Mouse (Mus musculus): ENCODE measurements around the gene Vwa7. TPM values are rescaled to one million over a fixed set of nuclear protein-coding genes. Genes with fewer than 3 reads are reported as not detected.

The Vwa7 gene
- polyA plus RNA-seq, 1 experiment from 2014 or later, result 0.16 TPM

DNA sequence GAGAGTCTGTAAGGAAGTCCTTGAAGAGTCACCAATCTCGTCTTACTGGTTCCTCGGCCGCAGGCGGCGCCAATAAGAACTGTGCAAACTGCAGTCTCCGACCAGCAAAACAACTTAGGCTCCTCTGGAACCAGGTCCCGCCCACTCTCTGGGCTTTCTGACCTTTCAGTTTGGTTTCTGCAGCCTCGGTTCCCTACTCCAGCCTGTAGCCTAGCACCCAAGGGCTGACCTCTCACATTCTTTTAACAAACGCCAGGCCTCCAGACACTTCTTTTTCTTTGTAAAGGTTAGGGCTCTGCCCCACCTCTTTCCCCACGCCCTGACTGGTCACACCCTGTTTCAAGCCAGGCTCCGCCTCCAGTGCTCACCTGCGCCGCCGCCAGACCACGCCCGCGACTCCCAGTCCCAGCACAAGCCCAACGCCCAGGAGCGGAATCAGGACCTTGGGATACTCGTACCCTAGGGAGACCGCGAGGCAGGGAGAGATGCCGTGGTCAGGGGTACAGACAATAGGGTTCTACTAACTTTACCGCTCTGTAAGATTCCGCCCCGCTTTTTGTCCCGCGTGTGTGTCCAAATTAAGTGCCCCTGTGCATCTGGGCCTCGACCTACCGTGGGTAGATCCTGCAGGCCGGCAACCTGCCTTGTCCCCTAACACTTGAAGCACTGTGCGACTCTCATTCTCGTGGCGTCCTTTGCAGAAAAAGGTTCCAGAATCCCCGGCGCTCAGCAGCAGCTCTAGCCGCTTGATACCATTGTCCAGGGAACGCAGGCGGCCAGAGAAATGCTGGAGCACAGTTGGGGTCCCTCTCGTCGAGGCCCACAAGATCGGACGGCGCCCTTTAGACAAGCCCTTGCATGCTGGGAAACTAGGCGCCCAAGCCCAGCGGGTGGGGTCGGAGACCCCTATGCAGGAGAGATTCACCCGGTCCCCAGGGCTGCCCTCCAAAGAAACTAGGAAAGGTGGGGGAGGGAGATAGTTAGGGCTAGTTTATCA is 48.9 kb downstream of the Vwa7 start, which contains the start of gene Ly6g6c:
TSS of gene Ly6g6c (plus strand) at position 438 of the 997 bp plus-strand sequence.
- H3K36me3 ChIP-seq (replicated peaks; ENCODE audit: control insufficient read depth, insufficient read depth), result peaks cover 30% of the 10 kb centered on the region
- peak within 1 kb of the TSS; percentile 26; the same call in 1 of the 2 replicates for H3K9ac ChIP-seq
- ATAC-seq (ENCODE audit: low FRiP score) (no peak), DNase-seq (ENCODE audit: low spot score) (no peak)
- H3K9me3 ChIP-seq (ENCODE audit: control insufficient read depth, low read length), result no peaks in the 10 kb centered on the region
- peaks cover 12% of the 10 kb centered on the region for H3K4me1 ChIP-seq (replicated peaks; ENCODE audit: control insufficient read depth, insufficient read depth, low read length)
- H3K27me3 ChIP-seq (ENCODE audit: control insufficient read depth, insufficient read depth, low read length), result peaks cover 35% of the 10 kb centered on the region
- WGBS, result 2% methylated on average over 48 of the region's 48 CpGs
- no peak within 1 kb of the TSS for H3K27ac ChIP-seq
- peak within 1 kb of the TSS; percentile 45 for H3K4me2 ChIP-seq (replicated peaks)
- peak within 1 kb of the TSS; percentile 20 for H3K4me3 ChIP-seq (replicated peaks; ENCODE audit: low read length)

DNA sequence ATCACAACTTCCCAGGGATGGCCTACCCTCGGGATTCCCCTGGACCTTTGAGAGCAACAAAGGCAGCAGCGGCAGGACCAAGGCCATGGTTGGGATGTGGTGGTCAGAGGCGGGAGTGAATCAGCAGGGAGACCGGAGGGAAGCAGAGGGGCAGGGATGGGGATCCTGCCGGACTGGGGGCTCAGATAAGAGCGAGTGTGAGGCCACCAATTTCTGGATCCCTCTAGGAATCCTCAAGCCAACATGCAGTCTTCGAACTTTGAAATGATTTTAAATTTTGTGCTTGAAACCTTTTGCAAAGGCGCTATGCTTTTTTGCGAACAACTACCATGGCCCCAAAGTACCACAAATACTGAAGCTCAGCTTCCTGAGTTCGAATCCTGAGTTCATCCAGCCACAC is 49.7 kb downstream of the Vwa7 start, which contains the start of gene Mpig6b:
TSS of gene Mpig6b (minus strand) at position 101 of the 400 bp plus-strand sequence.
- 46% methylated on average over 10 of the region's 10 CpGs for WGBS
- peak within 1 kb of the TSS; percentile 26; the same call in 1 of the 2 replicates for H3K9ac ChIP-seq
- peak within 1 kb of the TSS; percentile 45 for H3K4me2 ChIP-seq (replicated peaks)
- H3K4me1 ChIP-seq (replicated peaks; ENCODE audit: control insufficient read depth, insufficient read depth, low read length), result peaks cover 5% of the 10 kb centered on the region
- peak within 1 kb of the TSS; percentile 20 for H3K4me3 ChIP-seq (replicated peaks; ENCODE audit: low read length)
- ATAC-seq (ENCODE audit: low FRiP score) (no peak), DNase-seq (ENCODE audit: low spot score) (no peak)
- H3K9me3 ChIP-seq (ENCODE audit: control insufficient read depth, low read length), result no peaks in the 10 kb centered on the region
- H3K27me3 ChIP-seq (ENCODE audit: control insufficient read depth, insufficient read depth, low read length), result peaks cover 35% of the 10 kb centered on the region
- H3K36me3 ChIP-seq (replicated peaks; ENCODE audit: control insufficient read depth, insufficient read depth), result peaks cover 24% of the 10 kb centered on the region
- H3K27ac ChIP-seq, result no peak within 1 kb of the TSS

DNA sequence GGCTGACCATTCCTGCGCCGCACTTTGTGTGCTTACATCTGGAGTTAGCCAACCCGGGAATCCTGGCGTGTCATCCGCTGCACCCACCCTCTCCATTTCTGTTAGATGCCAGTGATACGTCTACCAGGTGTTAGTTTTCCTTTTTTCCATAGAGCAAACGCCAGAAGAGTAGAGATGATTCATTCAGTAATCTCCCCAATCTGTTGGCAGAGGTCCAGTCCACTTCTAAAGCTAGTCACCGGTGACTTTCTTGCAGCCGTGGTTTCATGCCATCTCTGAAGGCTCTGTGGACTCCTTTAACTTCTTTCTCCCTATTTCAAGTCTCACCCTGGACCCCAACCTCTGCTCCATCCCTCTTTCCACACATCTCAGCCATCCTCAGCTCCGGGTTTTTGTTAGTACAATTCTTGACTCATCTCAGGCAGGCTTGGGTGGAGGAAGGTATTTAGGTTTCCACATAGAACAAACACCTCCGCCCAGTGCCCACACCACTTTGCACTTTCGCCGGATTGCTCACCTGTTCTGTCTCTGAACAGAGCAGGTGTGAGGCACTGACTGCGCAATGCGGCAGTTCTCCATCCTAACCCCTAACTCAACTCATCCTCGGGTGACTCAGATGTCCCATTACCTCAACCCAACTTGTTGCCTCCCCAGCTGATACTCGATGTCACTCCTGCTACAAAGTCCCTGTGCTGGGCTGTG is 52.0 kb downstream of the Vwa7 start:
- no peaks in the 10 kb centered on the region for H3K9me3 ChIP-seq (ENCODE audit: control insufficient read depth, low read length)
- H3K27me3 ChIP-seq (ENCODE audit: control insufficient read depth, insufficient read depth, low read length), result peaks cover 35% of the 10 kb centered on the region
- peaks cover 5% of the 10 kb centered on the region for H3K4me1 ChIP-seq (replicated peaks; ENCODE audit: control insufficient read depth, insufficient read depth, low read length)
- no peak overlapping the region for H3K4me2 ChIP-seq (replicated peaks)
- 87% methylated on average over 17 of the region's 17 CpGs for WGBS
- H3K27ac ChIP-seq, result no peak overlapping the region
- ATAC-seq (ENCODE audit: low FRiP score) (no peak), DNase-seq (ENCODE audit: low spot score) (no peak)
- peaks cover 3% of the 10 kb centered on the region; the same call in 1 of the 2 replicates for H3K36me3 ChIP-seq (replicated peaks; ENCODE audit: control insufficient read depth, insufficient read depth)
- H3K4me3 ChIP-seq (replicated peaks; ENCODE audit: low read length), result no peak overlapping the region
- H3K9ac ChIP-seq, result no peak overlapping the region

DNA sequence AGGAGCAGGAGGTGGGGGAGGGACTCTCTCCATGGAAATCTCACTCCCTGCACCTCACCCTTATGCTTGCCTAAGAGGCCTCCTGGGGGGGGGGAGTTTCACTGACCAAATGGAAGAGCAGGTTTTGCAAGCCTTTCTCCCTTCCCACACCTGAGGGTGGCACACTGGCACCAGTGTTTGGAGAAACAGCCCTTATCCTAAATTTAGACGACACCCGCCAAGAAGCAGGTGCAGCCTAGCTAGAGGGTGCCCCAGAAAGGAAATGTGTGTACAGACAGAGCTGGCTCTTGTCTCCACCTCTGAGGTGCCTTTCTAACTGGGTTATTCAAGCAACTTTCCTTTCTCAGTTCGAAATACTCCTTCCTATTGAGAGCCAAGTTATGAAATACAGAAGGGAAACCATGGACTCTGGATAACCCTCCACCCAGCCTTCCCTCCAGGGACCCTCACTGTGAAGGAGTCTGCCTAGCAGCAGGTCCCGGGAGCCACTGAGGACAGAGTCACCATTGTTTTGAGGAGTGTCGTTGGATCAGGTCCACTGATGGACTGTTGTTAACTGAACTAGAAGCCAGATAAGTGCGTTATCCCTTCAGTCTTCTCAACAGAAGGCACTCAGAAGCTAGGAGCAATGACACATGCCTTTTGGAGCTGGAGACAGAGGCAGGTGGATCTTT is 54.3 kb downstream of the Vwa7 start:
- Histone ChIP-seq H3K4me1 (replicated peaks; ENCODE audit: control insufficient read depth, insufficient read depth, low read length) (no peaks in the 10 kb centered on the region), H3K9ac (no peak overlapping the region), H3K4me2 (replicated peaks) (no peak overlapping the region), H3K27ac (no peak overlapping the region), H3K9me3 (ENCODE audit: control insufficient read depth, low read length) (no peaks in the 10 kb centered on the region), H3K27me3 (ENCODE audit: control insufficient read depth, insufficient read depth, low read length) (peaks cover 15% of the 10 kb centered on the region), H3K4me3 (replicated peaks; ENCODE audit: low read length) (no peak overlapping the region), H3K36me3 (replicated peaks; ENCODE audit: control insufficient read depth, insufficient read depth) (no peaks in the 10 kb centered on the region)
- ATAC-seq (ENCODE audit: low FRiP score) (no peak), DNase-seq (ENCODE audit: low spot score) (no peak)
- WGBS, result 70% methylated on average over 6 of the region's 6 CpGs

DNA sequence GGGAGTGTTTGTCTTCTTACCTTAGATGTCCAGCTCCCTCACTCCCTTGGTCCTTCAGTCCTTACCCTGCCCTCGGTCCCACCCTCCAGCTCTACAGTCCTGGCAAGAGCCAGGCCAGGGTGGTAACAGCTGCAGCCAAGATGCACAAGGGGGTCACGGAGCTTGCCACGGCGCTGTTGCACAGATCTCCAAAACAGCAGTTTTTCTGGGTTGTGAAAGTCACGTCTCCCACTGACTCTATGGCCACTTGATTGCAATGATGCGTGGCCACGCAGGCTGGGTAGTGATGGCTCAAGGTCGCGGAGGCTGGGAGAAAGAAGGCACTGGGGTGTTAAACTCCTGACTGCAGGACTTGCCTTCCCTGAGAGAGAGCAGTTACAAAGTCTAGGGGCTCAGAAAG is 55.1 kb downstream of the Vwa7 start:
- H3K27ac ChIP-seq, result no peak overlapping the region
- peaks cover 8% of the 10 kb centered on the region for H3K27me3 ChIP-seq (ENCODE audit: control insufficient read depth, insufficient read depth, low read length)
- no peak overlapping the region for H3K9ac ChIP-seq
- DNase-seq (ENCODE audit: low spot score) (no peak), ATAC-seq (ENCODE audit: low FRiP score) (no peak)
- H3K4me2 ChIP-seq (replicated peaks), result no peak overlapping the region
- WGBS, result 85% methylated on average over 9 of the region's 9 CpGs
- H3K4me1 ChIP-seq (replicated peaks; ENCODE audit: control insufficient read depth, insufficient read depth, low read length), result no peaks in the 10 kb centered on the region
- no peaks in the 10 kb centered on the region for H3K36me3 ChIP-seq (replicated peaks; ENCODE audit: control insufficient read depth, insufficient read depth)
- H3K9me3 ChIP-seq (ENCODE audit: control insufficient read depth, low read length), result no peaks in the 10 kb centered on the region
- H3K4me3 ChIP-seq (replicated peaks; ENCODE audit: low read length), result no peak overlapping the region

DNA sequence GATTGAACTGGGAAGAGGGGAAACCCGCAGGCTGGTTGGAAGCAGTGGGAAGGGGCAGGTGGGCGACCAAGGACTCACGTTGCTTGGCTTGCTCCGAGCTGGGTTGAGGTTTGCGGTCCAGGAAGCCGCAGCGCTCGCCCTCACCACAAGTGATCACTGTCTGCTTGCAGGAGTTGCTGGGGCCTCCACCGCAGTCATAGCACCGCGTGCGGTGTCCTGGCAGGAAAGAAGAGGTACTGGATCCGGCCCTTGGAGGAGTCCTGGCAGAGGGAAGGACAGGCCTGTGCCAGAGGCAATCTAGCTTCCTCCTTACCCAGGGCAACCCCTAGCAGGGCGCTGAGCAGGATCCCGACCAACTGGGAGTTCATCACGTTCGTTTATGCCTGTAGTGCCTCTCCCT is 57.7 kb downstream of the Vwa7 start:
- no peaks in the 10 kb centered on the region for H3K27me3 ChIP-seq (ENCODE audit: control insufficient read depth, insufficient read depth, low read length)
- no peak overlapping the region for H3K4me3 ChIP-seq (replicated peaks; ENCODE audit: low read length)
- H3K9me3 ChIP-seq (ENCODE audit: control insufficient read depth, low read length), result no peaks in the 10 kb centered on the region
- H3K4me1 ChIP-seq (replicated peaks; ENCODE audit: control insufficient read depth, insufficient read depth, low read length), result 0 out of 2 replicates have a peak, but pooled peaks cover 5% of the 10 kb centered on the region
- no peak overlapping the region for H3K4me2 ChIP-seq (replicated peaks)
- no peaks in the 10 kb centered on the region for H3K36me3 ChIP-seq (replicated peaks; ENCODE audit: control insufficient read depth, insufficient read depth)
- no peak for ATAC-seq (ENCODE audit: low FRiP score)
- WGBS, result 57% methylated on average over 17 of the region's 17 CpGs
- H3K9ac ChIP-seq, result no peak overlapping the region
- no peak for DNase-seq (ENCODE audit: low spot score)
- no peak overlapping the region for H3K27ac ChIP-seq

Other genes starting within 250 kb of the Vwa7 start
- not detected in 2 replicates for gene Cyp21a1, start 212.0 kb upstream of the Vwa7 start, polyA plus RNA-seq (2014; fragmentation: Nextera tagmentation; extraction: Ambion mirVana)
- gene Stk19, start 179.6 kb upstream of the Vwa7 start, polyA plus RNA-seq (2014; fragmentation: Nextera tagmentation; extraction: Ambion mirVana), result 25.9 and 28.8 TPM in 2 replicates
- 54.4 and 61.9 TPM in 2 replicates for gene Dxo, start 179.6 kb upstream of the Vwa7 start, polyA plus RNA-seq (2014; fragmentation: Nextera tagmentation; extraction: Ambion mirVana)
- gene Skiv2l, start 166.4 kb upstream of the Vwa7 start, polyA plus RNA-seq (2014; fragmentation: Nextera tagmentation; extraction: Ambion mirVana), result 49.6 and 51.2 TPM in 2 replicates
- gene Nelfe, start 166.2 kb upstream of the Vwa7 start, polyA plus RNA-seq (2014; fragmentation: Nextera tagmentation; extraction: Ambion mirVana), result 73.7 and 74.0 TPM in 2 replicates
- gene Cfb, start 154.1 kb upstream of the Vwa7 start, polyA plus RNA-seq (2014; fragmentation: Nextera tagmentation; extraction: Ambion mirVana), result 2.2 and 2.3 TPM in 2 replicates
- gene Zbtb12, start 137.1 kb upstream of the Vwa7 start, polyA plus RNA-seq (2014; fragmentation: Nextera tagmentation; extraction: Ambion mirVana), result 3.0 and 3.3 TPM in 2 replicates
- gene Gm20547, start 134.5 kb upstream of the Vwa7 start, polyA plus RNA-seq (2014; fragmentation: Nextera tagmentation; extraction: Ambion mirVana), result not detected in 2 replicates
- gene C2, start 118.3 kb upstream of the Vwa7 start, polyA plus RNA-seq (2014; fragmentation: Nextera tagmentation; extraction: Ambion mirVana), result 1.2 and 1.8 TPM in 2 replicates
- gene Ehmt2, start 118.1 kb upstream of the Vwa7 start, polyA plus RNA-seq (2014; fragmentation: Nextera tagmentation; extraction: Ambion mirVana), result 72.6 and 82.1 TPM in 2 replicates
- gene Slc44a4, start 102.1 kb upstream of the Vwa7 start, polyA plus RNA-seq (2014; fragmentation: Nextera tagmentation; extraction: Ambion mirVana), result 0.11 and 0.12 TPM in 2 replicates
- gene Neu1, start 85.3 kb upstream of the Vwa7 start, polyA plus RNA-seq (2014; fragmentation: Nextera tagmentation; extraction: Ambion mirVana), result 26.9 and 27.2 TPM in 2 replicates
- gene Hspa1b, start 57.3 kb upstream of the Vwa7 start, polyA plus RNA-seq (2014; fragmentation: Nextera tagmentation; extraction: Ambion mirVana), result 0.34 and 0.56 TPM in 2 replicates
- not detected in 2 replicates for gene Gm20481, start 46.7 kb upstream of the Vwa7 start, polyA plus RNA-seq (2014; fragmentation: Nextera tagmentation; extraction: Ambion mirVana)
- gene Hspa1a, start 44.4 kb upstream of the Vwa7 start, polyA plus RNA-seq (2014; fragmentation: Nextera tagmentation; extraction: Ambion mirVana), result 7.5 and 11.6 TPM in 2 replicates
- gene Hspa1l, start 43.9 kb upstream of the Vwa7 start, polyA plus RNA-seq (2014; fragmentation: Nextera tagmentation; extraction: Ambion mirVana), result 1.9 TPM in 2 replicates
- 92.9 and 97.8 TPM in 2 replicates for gene Lsm2, start 34.7 kb upstream of the Vwa7 start, polyA plus RNA-seq (2014; fragmentation: Nextera tagmentation; extraction: Ambion mirVana)
- 51.0 and 51.6 TPM in 2 replicates for gene Vars, start 15.6 kb upstream of the Vwa7 start, polyA plus RNA-seq (2014; fragmentation: Nextera tagmentation; extraction: Ambion mirVana)
- 1.4 and 1.7 TPM in 2 replicates for gene Sapcd1, start 11.4 kb downstream of the Vwa7 start, polyA plus RNA-seq (2014; fragmentation: Nextera tagmentation; extraction: Ambion mirVana)
- 1.5 and 2.4 TPM in 2 replicates for gene Msh5, start 30.2 kb downstream of the Vwa7 start, polyA plus RNA-seq (2014; fragmentation: Nextera tagmentation; extraction: Ambion mirVana)
- 23.8 and 24.7 TPM in 2 replicates for gene Clic1, start 33.4 kb downstream of the Vwa7 start, polyA plus RNA-seq (2014; fragmentation: Nextera tagmentation; extraction: Ambion mirVana)
- gene Ddah2, start 42.5 kb downstream of the Vwa7 start, polyA plus RNA-seq (2014; fragmentation: Nextera tagmentation; extraction: Ambion mirVana), result 295 and 328 TPM in 2 replicates
- gene Ly6g6c, start 48.8 kb downstream of the Vwa7 start, polyA plus RNA-seq (2014; fragmentation: Nextera tagmentation; extraction: Ambion mirVana), result not detected in 2 replicates
- 0.21 and 0.42 TPM in 2 replicates for gene Mpig6b, start 49.6 kb downstream of the Vwa7 start, polyA plus RNA-seq (2014; fragmentation: Nextera tagmentation; extraction: Ambion mirVana)
- not detected in 2 replicates for gene Ly6g6e, start 60.3 kb downstream of the Vwa7 start, polyA plus RNA-seq (2014; fragmentation: Nextera tagmentation; extraction: Ambion mirVana)
- 0.82 and 0.94 TPM in 2 replicates for gene Ly6g6d, start 61.5 kb downstream of the Vwa7 start, polyA plus RNA-seq (2014; fragmentation: Nextera tagmentation; extraction: Ambion mirVana)
- gene Ly6g6f, start 69.0 kb downstream of the Vwa7 start, polyA plus RNA-seq (2014; fragmentation: Nextera tagmentation; extraction: Ambion mirVana), result 0.23 TPM in 1 of 2 replicates, not detected in the other
- gene Abhd16a, start 72.7 kb downstream of the Vwa7 start, polyA plus RNA-seq (2014; fragmentation: Nextera tagmentation; extraction: Ambion mirVana), result 86.8 and 89.1 TPM in 2 replicates
- gene Ly6g5c, start 91.7 kb downstream of the Vwa7 start, polyA plus RNA-seq (2014; fragmentation: Nextera tagmentation; extraction: Ambion mirVana), result not detected in 2 replicates
- 0.44 and 1.0 TPM in 2 replicates for gene Ly6g5b, start 98.8 kb downstream of the Vwa7 start, polyA plus RNA-seq (2014; fragmentation: Nextera tagmentation; extraction: Ambion mirVana)
- 21.9 and 22.0 TPM in 2 replicates for gene Gpank1, start 104.9 kb downstream of the Vwa7 start, polyA plus RNA-seq (2014; fragmentation: Nextera tagmentation; extraction: Ambion mirVana)
- 321 and 339 TPM in 2 replicates for gene Csnk2b, start 105.5 kb downstream of the Vwa7 start, polyA plus RNA-seq (2014; fragmentation: Nextera tagmentation; extraction: Ambion mirVana)
- 6.0 and 6.2 TPM in 2 replicates for gene D17H6S53E, start 109.8 kb downstream of the Vwa7 start, polyA plus RNA-seq (2014; fragmentation: Nextera tagmentation; extraction: Ambion mirVana)
- gene Apom, start 115.5 kb downstream of the Vwa7 start, polyA plus RNA-seq (2014; fragmentation: Nextera tagmentation; extraction: Ambion mirVana), result 0.39 TPM in 1 of 2 replicates, not detected in the other
- 90.2 and 98.2 TPM in 2 replicates for gene Bag6, start 118.6 kb downstream of the Vwa7 start, polyA plus RNA-seq (2014; fragmentation: Nextera tagmentation; extraction: Ambion mirVana)
- 152 and 168 TPM in 2 replicates for gene Prrc2a, start 148.3 kb downstream of the Vwa7 start, polyA plus RNA-seq (2014; fragmentation: Nextera tagmentation; extraction: Ambion mirVana)
- 7.8 and 8.7 TPM in 2 replicates for gene Aif1, start 159.5 kb downstream of the Vwa7 start, polyA plus RNA-seq (2014; fragmentation: Nextera tagmentation; extraction: Ambion mirVana)
- gene Lst1, start 171.9 kb downstream of the Vwa7 start, polyA plus RNA-seq (2014; fragmentation: Nextera tagmentation; extraction: Ambion mirVana), result 8.2 and 13.3 TPM in 2 replicates
- 0.29 and 0.39 TPM in 2 replicates for gene Ltb, start 177.9 kb downstream of the Vwa7 start, polyA plus RNA-seq (2014; fragmentation: Nextera tagmentation; extraction: Ambion mirVana)
- gene Tnf, start 185.4 kb downstream of the Vwa7 start, polyA plus RNA-seq (2014; fragmentation: Nextera tagmentation; extraction: Ambion mirVana), result not detected in 2 replicates
- 0.23 and 0.55 TPM in 2 replicates for gene Lta, start 188.8 kb downstream of the Vwa7 start, polyA plus RNA-seq (2014; fragmentation: Nextera tagmentation; extraction: Ambion mirVana)
- not detected in 2 replicates for gene Gm16181, start 204.3 kb downstream of the Vwa7 start, polyA plus RNA-seq (2014; fragmentation: Nextera tagmentation; extraction: Ambion mirVana)
- 122 and 138 TPM in 2 replicates for gene Atp6v1g2, start 217.1 kb downstream of the Vwa7 start, polyA plus RNA-seq (2014; fragmentation: Nextera tagmentation; extraction: Ambion mirVana)
- gene Nfkbil1, start 219.2 kb downstream of the Vwa7 start, polyA plus RNA-seq (2014; fragmentation: Nextera tagmentation; extraction: Ambion mirVana), result 3.5 and 3.8 TPM in 2 replicates
- 341 and 346 TPM in 2 replicates for gene Ddx39b, start 225.2 kb downstream of the Vwa7 start, polyA plus RNA-seq (2014; fragmentation: Nextera tagmentation; extraction: Ambion mirVana)
- gene H2-D1, start 246.2 kb downstream of the Vwa7 start, polyA plus RNA-seq (2014; fragmentation: Nextera tagmentation; extraction: Ambion mirVana), result 95.5 and 98.1 TPM in 2 replicates

Measured in hindbrain, embryonic 14.5 days (tissue).